Mouse (Mus musculus) bone marrow, adult 2 months (tissue): ENCODE measurements around the gene Grm7. TPM values are rescaled to one million over a fixed set of nuclear protein-coding genes. Genes with fewer than 3 reads are reported as not detected.

ENCODE experiments used
- H3K27ac ChIP-seq: fragments of 200-500 bp; 2 replicates; pipeline ENCODE4 v1.5.1; 2012; ENCODE audit warnings: low read depth, mild to moderate bottlenecking, control low read depth, inconsistent platforms, low read length; ENCODE audit not compliant: control insufficient read depth, poor library complexity, insufficient read depth
- H3K4me1 ChIP-seq: fragments of 200-500 bp; 2 replicates; pipeline ENCODE4 v1.6.1; 2011; ENCODE audit warnings: low read length; ENCODE audit not compliant: control insufficient read depth, insufficient read depth
- H3K4me3 ChIP-seq: fragments of 200-500 bp; replicated peaks from 2 replicates; pipeline ENCODE3; 2011; ENCODE audit warnings: mild to moderate bottlenecking, low read depth, low read length, control low read depth; ENCODE audit not compliant: control insufficient read depth
- CTCF ChIP-seq: fragments of 200-500 bp; IDR thresholded peaks from 2 replicates; pipeline ENCODE4 v1.5.1; 2011; ENCODE audit warnings: low read length, control low read depth; ENCODE audit not compliant: control insufficient read depth, insufficient read depth
- POLR2A ChIP-seq: fragments of 200-500 bp; IDR thresholded peaks from 2 replicates; pipeline ENCODE4 v1.6.1; 2011; ENCODE audit warnings: low read depth, mild to moderate bottlenecking, control low read depth, low read length, borderline replicate concordance; ENCODE audit not compliant: control insufficient read depth
- WGBS: fragments of 180-500 bp; shearing (Covaris S2); methylation state at CpG from one replicate; pipeline ENCODE4 v1.1.7; 2018; 5-methylcytosine and 5-hydroxymethylcytosine counted together
- polyA plus RNA-seq: library from polyadenylated mRNA; stranded (reverse); fragments of >200 nt; gene quantifications from 2 replicates; pipeline ENCODE4 v1.2.4, GENCODE M21; 2011; ENCODE audit warnings: low replicate concordance; ENCODE audit not compliant: missing spikeins, insufficient read depth, insufficient read length

Grm7 gene
- polyA plus RNA-seq, 1 experiment, result not detected

DNA sequence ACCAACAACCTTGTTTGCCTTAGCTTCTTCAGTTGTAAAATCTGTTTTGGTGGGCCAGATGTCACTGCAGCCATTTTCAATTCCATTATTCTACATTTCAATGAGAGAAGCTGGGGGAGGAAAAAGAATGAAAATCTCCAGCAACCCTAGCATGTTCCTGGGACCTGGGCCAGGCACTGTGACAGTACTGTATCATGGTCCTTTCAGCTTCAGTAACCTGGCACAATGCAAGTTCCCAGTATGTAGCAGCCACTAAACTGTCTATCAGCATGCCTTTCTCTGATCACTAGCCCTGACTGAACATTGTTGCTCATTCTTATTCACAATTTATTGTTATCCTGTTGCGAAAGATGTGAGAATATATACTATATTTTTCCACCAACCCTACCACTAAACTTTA, 779.4 kb downstream of the Grm7 start:
- H3K4me1 ChIP-seq, result no peaks in the 10 kb centered on the region
- TF ChIP-seq CTCF (no peak), POLR2A (no peak)
- H3K4me3 ChIP-seq, result no peak overlapping the region
- no peak overlapping the region for H3K27ac ChIP-seq
- WGBS, result 70% methylated on average over 1 of the region's 1 CpGs

- WGBS, result 60% methylated on average over 2 of the region's 2 CpGs
- H3K27ac ChIP-seq, result no peak overlapping the region
- no peak for TF ChIP-seq POLR2A
- no peak for TF ChIP-seq CTCF
- H3K4me1 ChIP-seq, result no peaks in the 10 kb centered on the region
- H3K4me3 ChIP-seq, result no peak overlapping the region
These were observed 800.8 kb downstream of the Grm7 start for GRCm38 (mm10) chr6:111446228-111446627.

GRCm38 (mm10) chr6:111447851-111448250, 802.5 kb downstream of the Grm7 start:
- TF ChIP-seq CTCF (no peak), POLR2A (no peak)
- no peaks in the 10 kb centered on the region for H3K4me1 ChIP-seq
- H3K4me3 ChIP-seq, result no peak overlapping the region
- no peak overlapping the region for H3K27ac ChIP-seq

GRCm38 (mm10) chr6:111449054-111449783, 803.8 kb downstream of the Grm7 start:
- WGBS, result 34% methylated on average over 3 of the region's 3 CpGs
- TF ChIP-seq POLR2A, result no peak
- TF ChIP-seq CTCF, result no peak
- Histone ChIP-seq H3K27ac (no peak overlapping the region), H3K4me1 (no peaks in the 10 kb centered on the region), H3K4me3 (no peak overlapping the region)

DNA sequence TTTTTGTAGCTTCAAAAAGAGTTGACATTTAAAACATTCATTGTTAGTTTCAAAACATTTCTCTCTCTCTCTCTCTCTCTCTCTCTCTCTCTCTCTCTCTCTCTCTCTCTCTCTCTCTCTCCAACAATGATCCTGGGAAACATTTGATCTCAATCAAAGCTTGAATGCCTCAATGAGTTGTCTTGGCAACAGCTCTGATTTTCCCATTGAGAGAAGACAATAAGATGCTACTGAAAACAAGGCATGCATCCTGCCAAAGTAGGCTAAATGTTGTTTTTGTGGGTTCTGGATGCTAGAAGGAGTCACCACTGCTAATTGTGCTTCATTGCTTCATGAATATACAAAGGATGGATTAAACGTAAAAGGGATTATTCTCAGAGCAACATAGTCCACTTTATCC, 836.5 kb downstream of the Grm7 start:
- no peak overlapping the region for H3K4me3 ChIP-seq
- H3K4me1 ChIP-seq, result no peaks in the 10 kb centered on the region
- no peak overlapping the region for H3K27ac ChIP-seq
- WGBS, result 42% methylated on average over 1 of the region's 1 CpGs
- TF ChIP-seq CTCF, result no peak
- TF ChIP-seq POLR2A, result no peak

DNA sequence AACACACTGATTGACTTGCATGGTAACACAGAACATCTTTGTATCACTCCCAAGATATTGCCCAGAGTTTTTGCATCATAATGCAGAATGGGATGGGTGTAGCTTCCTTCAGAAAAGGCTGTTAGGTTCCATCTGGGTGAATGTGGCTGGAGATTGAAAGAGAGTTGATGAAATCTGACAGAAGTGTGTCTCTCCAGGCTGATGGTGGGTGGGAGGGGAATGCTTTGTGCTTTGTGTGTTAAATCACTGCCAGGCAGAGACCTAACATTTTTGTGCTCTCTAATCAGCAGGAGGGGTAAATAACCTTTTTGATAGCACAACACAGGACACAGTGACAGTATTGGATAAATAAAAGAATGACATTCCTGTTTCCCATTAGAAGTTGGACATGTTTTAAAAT, 840.7 kb downstream of the Grm7 start:
- TF ChIP-seq CTCF (no peak), POLR2A (no peak)
- H3K4me3 ChIP-seq, result no peak overlapping the region
- H3K4me1 ChIP-seq, result no peaks in the 10 kb centered on the region
- no peak overlapping the region for H3K27ac ChIP-seq

- no peak for TF ChIP-seq CTCF
- TF ChIP-seq POLR2A, result no peak
- no peak overlapping the region for H3K27ac ChIP-seq
- WGBS, result 71% methylated on average over 4 of the region's 4 CpGs
- H3K4me1 ChIP-seq, result no peaks in the 10 kb centered on the region
- no peak overlapping the region for H3K4me3 ChIP-seq
These were observed 842.2 kb downstream of the Grm7 start for GRCm38 (mm10) chr6:111487556-111487955.

DNA sequence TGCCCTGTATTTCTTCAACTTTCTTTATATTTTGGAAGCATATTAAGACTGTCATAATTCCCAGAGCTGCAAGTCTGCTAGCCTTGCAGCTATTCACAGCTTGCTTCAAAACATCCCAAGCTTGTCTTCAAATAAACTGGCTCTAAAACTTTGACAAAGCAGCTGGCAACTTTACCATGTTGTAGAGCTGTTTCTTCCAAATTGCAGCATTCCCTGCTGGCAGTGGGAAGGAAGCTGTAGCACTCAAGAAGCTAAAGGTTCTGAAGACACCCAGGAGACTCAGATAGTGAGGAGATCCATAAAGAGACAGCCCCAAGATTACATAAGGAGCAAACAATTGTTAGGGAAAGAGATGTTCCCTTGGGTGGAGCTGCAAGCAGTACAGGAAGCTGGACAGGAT, 846.8 kb downstream of the Grm7 start:
- Histone ChIP-seq H3K4me3 (no peak overlapping the region), H3K27ac (no peak overlapping the region), H3K4me1 (no peaks in the 10 kb centered on the region)
- TF ChIP-seq POLR2A (no peak), CTCF (no peak)

DNA sequence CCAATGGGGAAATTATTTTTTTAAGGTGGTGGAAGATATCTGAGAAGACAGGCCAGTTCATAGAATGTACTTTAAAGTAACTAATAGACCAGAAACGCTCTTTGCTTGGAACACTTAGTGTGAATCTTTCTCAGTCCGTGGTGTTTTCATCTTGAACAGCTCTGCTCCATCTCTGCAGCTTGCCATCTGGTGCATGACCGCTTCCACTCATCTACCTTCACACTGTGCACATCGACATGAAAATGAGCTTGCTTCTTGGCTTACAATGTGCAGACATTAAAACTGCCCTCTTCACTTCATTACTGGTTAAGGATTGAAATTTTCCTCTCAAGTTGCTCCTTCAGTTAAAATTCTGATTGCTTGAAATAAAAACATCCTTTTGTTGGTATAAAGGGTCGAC, 854.2 kb downstream of the Grm7 start:
- TF ChIP-seq CTCF (no peak), POLR2A (no peak)

More for the DNA sequence above, 854.2 kb downstream of the Grm7 start:
- Histone ChIP-seq H3K4me3 (no peak overlapping the region), H3K27ac (no peak overlapping the region), H3K4me1 (no peaks in the 10 kb centered on the region)
- WGBS, result 73% methylated on average over 5 of the region's 5 CpGs
